Mouse (Mus musculus) ES-E14 (cell line): ENCODE data around the gene 1700010I14Rik.

Experiments used
- CHD2 ChIP-seq: IDR thresholded peaks from 2 replicates; pipeline ENCODE4 v1.6.1; 2014; ENCODE audit warnings: mild to moderate bottlenecking, low read depth, low read length, inconsistent platforms
- HCFC1 ChIP-seq: IDR thresholded peaks from 2 replicates; pipeline ENCODE4 v1.6.1; 2012; ENCODE audit warnings: low read length, inconsistent platforms, borderline replicate concordance; ENCODE audit not compliant: insufficient read depth
- MAFK ChIP-seq: IDR thresholded peaks from 2 replicates; pipeline ENCODE4 v1.6.1; 2014; ENCODE audit warnings: mild to moderate bottlenecking, low read depth, low read length, inconsistent platforms; ENCODE audit not compliant: insufficient read depth
- ZC3H11A ChIP-seq: IDR thresholded peaks from 2 replicates; pipeline ENCODE4 v1.6.1; 2012; ENCODE audit warnings: low read depth, mild to moderate bottlenecking, inconsistent platforms, low read length, borderline replicate concordance
- ZNF384 ChIP-seq: IDR thresholded peaks from 2 replicates; pipeline ENCODE4 v1.6.1; 2012; ENCODE audit warnings: low read depth, low read length, inconsistent platforms

- no peak for TF ChIP-seq HCFC1
- TF ChIP-seq MAFK: no peak
- no peak for TF ChIP-seq ZC3H11A
- TF ChIP-seq CHD2: no peak
- no peak for TF ChIP-seq ZNF384
These were observed 7.2 kb downstream of the 1700010I14Rik start for GRCm38 (mm10) chr17:8995344-8995743.
